Mouse (Mus musculus): Measurements from ENCODE around the gene Akirin1. TPM values are rescaled to one million over a fixed set of nuclear protein-coding genes. Genes with fewer than 3 reads are reported as not detected.
A peak's percentile ranks its signal among the peaks of the same experiment; 100 is the strongest.

Akirin1 gene
- polyA plus RNA-seq, 1 experiment from 2014 or later = 96.0 TPM

GRCm38 (mm10) chr4:123707340-123707739 lies 42.8 kb downstream of the Akirin1 start:
- H3K9me3 ChIP-seq (ENCODE audit: control insufficient read depth, low read length) = no peaks in the 10 kb centered on the region
- H3K4me1 ChIP-seq (ENCODE audit: control insufficient read depth, insufficient read depth, low read length) = no peaks in the 10 kb centered on the region
- WGBS = 96% methylated on average over 5 of the region's 5 CpGs
- H3K9ac ChIP-seq (replicated peaks; ENCODE audit: low read length) = no peak overlapping the region
- no peak for ATAC-seq (ENCODE audit: low FRiP score, low TSS enrichment)
- H3K27me3 ChIP-seq (ENCODE audit: control insufficient read depth, insufficient read depth, low read length) = no peaks in the 10 kb centered on the region
- H3K4me2 ChIP-seq (ENCODE audit: low read length) = no peak overlapping the region
- DNase-seq = no peak
- peaks cover 4% of the 10 kb centered on the region; the same call in 1 of the 2 replicates for H3K36me3 ChIP-seq (ENCODE audit: control insufficient read depth, insufficient read depth, low read length)
- no peak overlapping the region for H3K4me3 ChIP-seq (replicated peaks; ENCODE audit: low read depth, low read length)
- no peak overlapping the region for H3K27ac ChIP-seq (replicated peaks; ENCODE audit: low read depth, low read length)

- 93% methylated on average over 2 of the region's 2 CpGs for WGBS
- DNase-seq (no peak), ATAC-seq (ENCODE audit: low FRiP score, low TSS enrichment) (no peak)
- H3K9ac ChIP-seq (replicated peaks; ENCODE audit: low read length) = no peak overlapping the region
- H3K36me3 ChIP-seq (ENCODE audit: control insufficient read depth, insufficient read depth, low read length) = no peaks in the 10 kb centered on the region
- H3K4me1 ChIP-seq (ENCODE audit: control insufficient read depth, insufficient read depth, low read length) = no peaks in the 10 kb centered on the region
- no peaks in the 10 kb centered on the region for H3K9me3 ChIP-seq (ENCODE audit: control insufficient read depth, low read length)
- no peak overlapping the region for H3K4me3 ChIP-seq (replicated peaks; ENCODE audit: low read depth, low read length)
- H3K4me2 ChIP-seq (ENCODE audit: low read length) = no peak overlapping the region
- H3K27ac ChIP-seq (replicated peaks; ENCODE audit: low read depth, low read length) = no peak overlapping the region
- no peaks in the 10 kb centered on the region for H3K27me3 ChIP-seq (ENCODE audit: control insufficient read depth, insufficient read depth, low read length)
Observed at GRCm38 (mm10) chr4:123705340-123705739, 44.8 kb downstream of the Akirin1 start.

GRCm38 (mm10) chr4:123693384-123693783 lies 56.8 kb downstream of the Akirin1 start:
- Histone ChIP-seq H3K4me3 (replicated peaks; ENCODE audit: low read depth, low read length) (no peak overlapping the region), H3K4me2 (ENCODE audit: low read length) (no peak overlapping the region), H3K4me1 (ENCODE audit: control insufficient read depth, insufficient read depth, low read length) (no peaks in the 10 kb centered on the region), H3K27ac (replicated peaks; ENCODE audit: low read depth, low read length) (no peak overlapping the region), H3K27me3 (ENCODE audit: control insufficient read depth, insufficient read depth, low read length) (no peaks in the 10 kb centered on the region), H3K9me3 (ENCODE audit: control insufficient read depth, low read length) (no peaks in the 10 kb centered on the region), H3K36me3 (ENCODE audit: control insufficient read depth, insufficient read depth, low read length) (no peaks in the 10 kb centered on the region), H3K9ac (replicated peaks; ENCODE audit: low read length) (no peak overlapping the region)
- DNase-seq = no peak
- WGBS = 79% methylated on average over 12 of the region's 12 CpGs
- ATAC-seq (ENCODE audit: low FRiP score, low TSS enrichment) = no peak

- H3K9ac ChIP-seq (replicated peaks; ENCODE audit: low read length) = no peak overlapping the region
- no peak overlapping the region for H3K4me2 ChIP-seq (ENCODE audit: low read length)
- 87% methylated on average over 3 of the region's 3 CpGs for WGBS
- H3K4me3 ChIP-seq (replicated peaks; ENCODE audit: low read depth, low read length) = no peak overlapping the region
- no peaks in the 10 kb centered on the region for H3K27me3 ChIP-seq (ENCODE audit: control insufficient read depth, insufficient read depth, low read length)
- DNase-seq (no peak), ATAC-seq (ENCODE audit: low FRiP score, low TSS enrichment) (no peak)
- no peaks in the 10 kb centered on the region for H3K36me3 ChIP-seq (ENCODE audit: control insufficient read depth, insufficient read depth, low read length)
- H3K27ac ChIP-seq (replicated peaks; ENCODE audit: low read depth, low read length) = no peak overlapping the region
- H3K4me1 ChIP-seq (ENCODE audit: control insufficient read depth, insufficient read depth, low read length) = no peaks in the 10 kb centered on the region
- H3K9me3 ChIP-seq (ENCODE audit: control insufficient read depth, low read length) = no peaks in the 10 kb centered on the region
Observed at GRCm38 (mm10) chr4:123692071-123692470, 58.1 kb downstream of the Akirin1 start.

- H3K9ac ChIP-seq (replicated peaks; ENCODE audit: low read length) = no peak overlapping the region
- no peak overlapping the region for H3K27ac ChIP-seq (replicated peaks; ENCODE audit: low read depth, low read length)
- ATAC-seq (ENCODE audit: low FRiP score, low TSS enrichment) (no peak), DNase-seq (no peak)
- no peaks in the 10 kb centered on the region for H3K9me3 ChIP-seq (ENCODE audit: control insufficient read depth, low read length)
- no peaks in the 10 kb centered on the region for H3K27me3 ChIP-seq (ENCODE audit: control insufficient read depth, insufficient read depth, low read length)
- no peak overlapping the region for H3K4me2 ChIP-seq (ENCODE audit: low read length)
- H3K4me3 ChIP-seq (replicated peaks; ENCODE audit: low read depth, low read length) = no peak overlapping the region
- peaks cover 10% of the 10 kb centered on the region for H3K4me1 ChIP-seq (ENCODE audit: control insufficient read depth, insufficient read depth, low read length)
- WGBS = 78% methylated on average over 10 of the region's 10 CpGs
- no peaks in the 10 kb centered on the region for H3K36me3 ChIP-seq (ENCODE audit: control insufficient read depth, insufficient read depth, low read length)
Observed at GRCm38 (mm10) chr4:123690311-123690710, 59.8 kb downstream of the Akirin1 start.

- Histone ChIP-seq H3K4me1 (ENCODE audit: control insufficient read depth, insufficient read depth, low read length) (peaks cover 18% of the 10 kb centered on the region), H3K4me3 (replicated peaks; ENCODE audit: low read depth, low read length) (peak overlapping the region; percentile 91), H3K27me3 (ENCODE audit: control insufficient read depth, insufficient read depth, low read length) (no peaks in the 10 kb centered on the region), H3K36me3 (ENCODE audit: control insufficient read depth, insufficient read depth, low read length) (peaks cover 17% of the 10 kb centered on the region), H3K9me3 (ENCODE audit: control insufficient read depth, low read length) (no peaks in the 10 kb centered on the region), H3K9ac (replicated peaks; ENCODE audit: low read length) (peak overlapping the region; percentile 98), H3K4me2 (ENCODE audit: low read length) (peak overlapping the region; percentile 85), H3K27ac (replicated peaks; ENCODE audit: low read depth, low read length) (peak overlapping the region; percentile 93)
- DNase-seq = peak; percentile 82
- ATAC-seq (ENCODE audit: low FRiP score, low TSS enrichment) = peak; percentile 75
- under 1% methylated on average over 70 of the region's 89 CpGs for WGBS
Observed at GRCm38 (mm10) chr4:123687025-123687781, 62.9 kb downstream of the Akirin1 start.

- DNase-seq = peak; percentile 75
- peak; percentile 55 for ATAC-seq (ENCODE audit: low FRiP score, low TSS enrichment)
- Histone ChIP-seq H3K4me3 (replicated peaks; ENCODE audit: low read depth, low read length) (peak overlapping the region; percentile 91), H3K36me3 (ENCODE audit: control insufficient read depth, insufficient read depth, low read length) (peaks cover 20% of the 10 kb centered on the region), H3K4me1 (ENCODE audit: control insufficient read depth, insufficient read depth, low read length) (peaks cover 18% of the 10 kb centered on the region), H3K4me2 (ENCODE audit: low read length) (peak overlapping the region; percentile 85), H3K9me3 (ENCODE audit: control insufficient read depth, low read length) (no peaks in the 10 kb centered on the region), H3K27ac (replicated peaks; ENCODE audit: low read depth, low read length) (peak overlapping the region; percentile 93), H3K9ac (replicated peaks; ENCODE audit: low read length) (peak overlapping the region; percentile 98), H3K27me3 (ENCODE audit: control insufficient read depth, insufficient read depth, low read length) (no peaks in the 10 kb centered on the region)
- 0% methylated on average over 56 of the region's 56 CpGs for WGBS
Observed at GRCm38 (mm10) chr4:123686368-123687024, 63.6 kb downstream of the Akirin1 start.

GRCm38 (mm10) chr4:123685506-123686242 lies 64.5 kb downstream of the Akirin1 start:
- 39% methylated on average over 8 of the region's 8 CpGs for WGBS
- H3K4me3 ChIP-seq (replicated peaks; ENCODE audit: low read depth, low read length) = peak overlapping the region; percentile 91
- no peak for ATAC-seq (ENCODE audit: low FRiP score, low TSS enrichment)
- peak overlapping the region; percentile 93 for H3K27ac ChIP-seq (replicated peaks; ENCODE audit: low read depth, low read length)
- peaks cover 27% of the 10 kb centered on the region for H3K36me3 ChIP-seq (ENCODE audit: control insufficient read depth, insufficient read depth, low read length)
- peak overlapping the region; percentile 85 for H3K4me2 ChIP-seq (ENCODE audit: low read length)
- peak overlapping the region; percentile 98 for H3K9ac ChIP-seq (replicated peaks; ENCODE audit: low read length)
- no peaks in the 10 kb centered on the region for H3K27me3 ChIP-seq (ENCODE audit: control insufficient read depth, insufficient read depth, low read length)
- H3K4me1 ChIP-seq (ENCODE audit: control insufficient read depth, insufficient read depth, low read length) = peaks cover 18% of the 10 kb centered on the region
- no peaks in the 10 kb centered on the region for H3K9me3 ChIP-seq (ENCODE audit: control insufficient read depth, low read length)
- DNase-seq = peak; percentile 39

Measured in midbrain, embryonic 14.5 days (tissue).